Mouse (Mus musculus): ENCODE measurements around the gene Ptprt. TPM values are rescaled to one million over a fixed set of nuclear protein-coding genes. Genes with fewer than 3 reads are reported as not detected.

Gene Ptprt
- polyA plus RNA-seq, 1 experiment from 2014 or later = 0.79 TPM

DNA sequence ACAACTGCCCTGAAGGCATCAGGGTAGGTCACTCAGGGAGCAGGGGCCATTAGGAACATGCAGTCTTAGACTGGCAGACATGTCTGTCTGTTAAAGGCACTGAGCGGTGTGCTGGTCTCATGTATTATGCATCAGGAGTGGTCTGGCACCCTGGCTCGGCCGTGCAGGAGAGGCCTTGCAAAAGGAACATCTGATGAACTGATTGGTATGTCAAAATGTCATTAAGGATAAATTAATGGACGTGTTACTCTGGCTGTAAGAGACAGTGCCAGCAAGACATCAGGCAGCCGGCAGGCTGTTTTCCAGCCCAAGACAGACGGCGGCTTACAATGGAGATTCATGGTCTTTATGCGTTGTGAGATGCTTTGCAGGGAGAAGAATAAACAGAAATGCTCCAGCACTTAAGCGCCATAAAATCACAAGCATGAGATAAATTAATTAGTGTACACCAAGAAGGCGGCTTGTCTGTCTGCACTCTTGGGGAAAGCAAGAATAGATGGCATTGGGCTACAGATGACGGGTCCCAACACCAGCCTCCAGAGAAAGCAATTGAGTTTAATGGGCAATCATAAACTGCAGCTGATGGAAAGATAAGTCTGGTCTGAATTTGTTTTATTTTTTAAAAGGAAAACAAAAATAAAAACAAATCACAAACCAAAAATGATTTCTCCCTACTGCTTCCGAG is 992.5 kb downstream of the Ptprt start:
- WGBS (ENCODE audit: insufficient replicate concordance) = 81% methylated on average over 12 of the region's 12 CpGs
- no peak overlapping the region for H3K9ac ChIP-seq (replicated peaks)
- H3K4me1 ChIP-seq (ENCODE audit: insufficient read depth) = no peaks in the 10 kb centered on the region

DNA sequence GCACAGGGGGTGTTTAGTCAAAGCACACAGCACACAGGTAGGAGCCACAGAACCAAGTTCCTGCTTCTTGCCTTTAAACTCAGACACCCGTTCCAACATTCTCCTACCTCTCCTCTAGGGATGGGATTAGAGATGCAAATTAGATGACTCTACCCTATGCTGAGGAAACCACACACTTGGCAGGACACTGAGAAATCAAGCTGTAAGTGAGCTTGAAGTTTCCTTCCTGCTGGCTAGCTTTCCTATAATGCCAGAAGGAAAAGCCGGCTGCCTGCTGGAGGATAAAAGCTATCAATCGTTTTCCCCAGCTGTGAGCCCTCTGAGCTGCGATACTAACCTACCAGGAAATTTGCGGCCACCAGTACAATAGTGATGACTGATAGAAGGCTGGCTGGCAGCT is 999.0 kb downstream of the Ptprt start:
- ATAC-seq (no peak), DNase-seq (no peak)
- no peaks in the 10 kb centered on the region for H3K36me3 ChIP-seq (replicated peaks; ENCODE audit: insufficient read depth, low read length)
- H3K27ac ChIP-seq (ENCODE audit: low read depth) = no peak overlapping the region
- no peaks in the 10 kb centered on the region for H3K27me3 ChIP-seq (ENCODE audit: insufficient read depth, low read length)
- H3K4me2 ChIP-seq (ENCODE audit: low read depth, low read length) = no peak overlapping the region
- 26% methylated on average over 5 of the region's 5 CpGs for WGBS (ENCODE audit: insufficient replicate concordance)
- H3K4me1 ChIP-seq (ENCODE audit: insufficient read depth) = no peaks in the 10 kb centered on the region
- H3K9me3 ChIP-seq (ENCODE audit: low read length) = no peaks in the 10 kb centered on the region
- no peak overlapping the region for H3K4me3 ChIP-seq (ENCODE audit: low read depth, low read length)
- H3K9ac ChIP-seq (replicated peaks) = no peak overlapping the region
- TF ChIP-seq EP300 (IDR thresholded peaks at IDR 0.05; ENCODE audit: low read depth) = no peak
- no peak for TF ChIP-seq CTCF (IDR thresholded peaks at IDR 0.05; ENCODE audit: low read depth)

More for the DNA sequence above, 992.5 kb downstream of the Ptprt start:
- H3K9me3 ChIP-seq (ENCODE audit: low read length) = no peaks in the 10 kb centered on the region
- DNase-seq (no peak), ATAC-seq (no peak)
- no peak overlapping the region for H3K27ac ChIP-seq (ENCODE audit: low read depth)
- no peak overlapping the region for H3K4me3 ChIP-seq (ENCODE audit: low read depth, low read length)
- no peak overlapping the region for H3K4me2 ChIP-seq (ENCODE audit: low read depth, low read length)
- TF ChIP-seq EP300 (IDR thresholded peaks at IDR 0.05; ENCODE audit: low read depth) = no peak
- no peak for TF ChIP-seq CTCF (IDR thresholded peaks at IDR 0.05; ENCODE audit: low read depth)
- no peaks in the 10 kb centered on the region for H3K27me3 ChIP-seq (ENCODE audit: insufficient read depth, low read length)
- H3K36me3 ChIP-seq (replicated peaks; ENCODE audit: insufficient read depth, low read length) = no peaks in the 10 kb centered on the region

DNA sequence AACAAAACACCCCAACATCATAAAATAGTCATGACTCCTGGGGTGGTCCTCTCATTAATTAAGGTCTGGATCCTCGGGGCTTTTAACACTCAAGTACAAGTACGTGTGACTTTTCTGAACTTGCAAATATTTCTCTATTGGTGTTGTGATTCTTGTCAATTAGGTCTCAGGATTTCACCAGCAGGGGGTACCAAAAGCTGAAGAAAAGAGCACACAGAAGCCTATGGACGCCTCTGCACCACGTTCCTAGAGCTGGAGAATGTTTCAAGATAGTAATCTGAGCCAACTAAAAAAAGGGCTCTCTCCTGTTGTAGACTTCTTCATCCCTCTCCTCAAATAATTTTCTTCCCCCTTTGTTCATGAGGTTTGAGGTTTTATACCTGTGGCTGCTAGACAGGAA is 1000.1 kb downstream of the Ptprt start:
- WGBS (ENCODE audit: insufficient replicate concordance) = 18% methylated on average over 4 of the region's 4 CpGs

DNA sequence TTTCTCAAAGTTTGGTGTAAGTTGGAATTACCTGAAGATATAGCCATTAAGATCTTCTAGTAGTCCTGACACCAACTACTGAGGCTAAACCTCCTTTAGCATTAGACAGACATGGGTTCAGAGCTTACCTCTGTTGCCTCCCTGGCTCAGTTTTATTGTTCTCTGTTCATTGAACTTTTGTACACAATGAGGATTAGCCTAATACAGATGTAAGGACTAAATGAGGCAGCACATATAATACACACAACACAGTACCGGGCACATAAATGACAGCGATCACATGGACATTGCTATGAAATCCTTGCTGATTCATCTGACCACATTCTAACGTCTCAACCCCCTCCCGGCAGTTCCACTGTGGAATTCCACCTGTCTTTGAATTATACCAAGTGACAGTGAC is 1003.9 kb downstream of the Ptprt start:
- Histone ChIP-seq H3K36me3 (replicated peaks; ENCODE audit: insufficient read depth, low read length) (no peaks in the 10 kb centered on the region), H3K4me1 (ENCODE audit: insufficient read depth) (no peaks in the 10 kb centered on the region), H3K27me3 (ENCODE audit: insufficient read depth, low read length) (no peaks in the 10 kb centered on the region), H3K4me3 (ENCODE audit: low read depth, low read length) (no peak overlapping the region), H3K4me2 (ENCODE audit: low read depth, low read length) (no peak overlapping the region), H3K9ac (replicated peaks) (no peak overlapping the region), H3K9me3 (ENCODE audit: low read length) (no peaks in the 10 kb centered on the region), H3K27ac (ENCODE audit: low read depth) (no peak overlapping the region)
- 81% methylated on average over 4 of the region's 4 CpGs for WGBS (ENCODE audit: insufficient replicate concordance)
- DNase-seq (no peak), ATAC-seq (no peak)
- TF ChIP-seq EP300 (IDR thresholded peaks at IDR 0.05; ENCODE audit: low read depth) (no peak), CTCF (IDR thresholded peaks at IDR 0.05; ENCODE audit: low read depth) (no peak)

More for the DNA sequence above, 1000.1 kb downstream of the Ptprt start:
- ATAC-seq (no peak), DNase-seq (no peak)
- H3K27me3 ChIP-seq (ENCODE audit: insufficient read depth, low read length) = no peaks in the 10 kb centered on the region
- no peaks in the 10 kb centered on the region for H3K36me3 ChIP-seq (replicated peaks; ENCODE audit: insufficient read depth, low read length)
- no peak overlapping the region for H3K4me3 ChIP-seq (ENCODE audit: low read depth, low read length)
- no peak overlapping the region for H3K4me2 ChIP-seq (ENCODE audit: low read depth, low read length)
- H3K9ac ChIP-seq (replicated peaks) = no peak overlapping the region
- H3K27ac ChIP-seq (ENCODE audit: low read depth) = no peak overlapping the region
- TF ChIP-seq CTCF (IDR thresholded peaks at IDR 0.05; ENCODE audit: low read depth) (peak; percentile 32; the same call in 1 of the 2 replicates), EP300 (IDR thresholded peaks at IDR 0.05; ENCODE audit: low read depth) (no peak)
- no peaks in the 10 kb centered on the region for H3K4me1 ChIP-seq (ENCODE audit: insufficient read depth)
- no peaks in the 10 kb centered on the region for H3K9me3 ChIP-seq (ENCODE audit: low read length)

DNA sequence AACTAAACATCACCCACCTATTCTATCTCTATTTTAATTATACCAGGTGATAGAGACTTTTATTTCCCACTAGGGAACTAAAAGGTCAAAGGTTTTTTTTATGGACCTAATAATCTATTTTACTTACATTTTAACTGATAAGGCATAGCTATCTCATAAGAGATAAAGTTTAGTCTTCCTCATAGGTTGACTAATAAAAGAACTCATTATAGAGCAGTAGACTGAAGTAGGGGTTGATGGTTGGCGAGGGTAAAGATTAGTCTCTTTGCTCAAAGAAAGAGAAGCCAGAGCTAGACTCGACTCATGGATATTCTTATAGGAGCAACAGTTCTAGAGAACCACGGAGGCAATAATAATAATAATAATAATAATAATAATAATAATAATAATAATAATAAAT is 1004.3 kb downstream of the Ptprt start:
- H3K4me3 ChIP-seq (ENCODE audit: low read depth, low read length) = no peak overlapping the region
- H3K9ac ChIP-seq (replicated peaks) = no peak overlapping the region
- no peak overlapping the region for H3K4me2 ChIP-seq (ENCODE audit: low read depth, low read length)
- no peaks in the 10 kb centered on the region for H3K4me1 ChIP-seq (ENCODE audit: insufficient read depth)
- H3K27ac ChIP-seq (ENCODE audit: low read depth) = no peak overlapping the region
- ATAC-seq (no peak), DNase-seq (no peak)
- no peaks in the 10 kb centered on the region for H3K27me3 ChIP-seq (ENCODE audit: insufficient read depth, low read length)
- TF ChIP-seq CTCF (IDR thresholded peaks at IDR 0.05; ENCODE audit: low read depth) (no peak), EP300 (IDR thresholded peaks at IDR 0.05; ENCODE audit: low read depth) (no peak)
- no peaks in the 10 kb centered on the region for H3K9me3 ChIP-seq (ENCODE audit: low read length)
- WGBS (ENCODE audit: insufficient replicate concordance) = 78% methylated on average over 3 of the region's 3 CpGs
- H3K36me3 ChIP-seq (replicated peaks; ENCODE audit: insufficient read depth, low read length) = no peaks in the 10 kb centered on the region

DNA sequence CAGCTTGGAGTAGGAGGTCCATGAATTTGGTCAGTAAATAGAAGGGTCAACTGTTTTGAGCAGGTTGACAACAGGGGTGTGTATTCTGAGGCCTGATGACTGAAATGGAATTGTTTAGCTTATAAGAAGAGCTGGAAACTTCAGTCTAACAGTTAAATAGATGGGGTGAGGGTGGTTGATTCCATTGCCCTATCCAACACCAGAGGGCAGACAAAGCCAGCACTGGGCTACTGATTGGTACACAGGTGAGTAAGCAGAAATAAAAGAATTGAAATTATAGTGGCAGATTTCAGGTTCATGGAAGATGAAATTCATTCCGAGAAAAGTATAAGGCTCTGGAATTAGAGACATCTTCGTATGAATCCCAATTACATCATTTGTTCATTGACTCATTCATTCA is 1020.1 kb downstream of the Ptprt start:
- 75% methylated on average over 2 of the region's 2 CpGs for WGBS (ENCODE audit: insufficient replicate concordance)
- DNase-seq = no peak
- no peak overlapping the region for H3K4me3 ChIP-seq (ENCODE audit: low read depth, low read length)
- no peaks in the 10 kb centered on the region for H3K36me3 ChIP-seq (replicated peaks; ENCODE audit: insufficient read depth, low read length)
- no peak overlapping the region for H3K9ac ChIP-seq (replicated peaks)
- no peak overlapping the region for H3K27ac ChIP-seq (ENCODE audit: low read depth)
- no peaks in the 10 kb centered on the region for H3K4me1 ChIP-seq (ENCODE audit: insufficient read depth)
- no peaks in the 10 kb centered on the region for H3K9me3 ChIP-seq (ENCODE audit: low read length)
- TF ChIP-seq CTCF (IDR thresholded peaks at IDR 0.05; ENCODE audit: low read depth) (no peak), EP300 (IDR thresholded peaks at IDR 0.05; ENCODE audit: low read depth) (no peak)
- no peaks in the 10 kb centered on the region for H3K27me3 ChIP-seq (ENCODE audit: insufficient read depth, low read length)
- ATAC-seq = no peak
- no peak overlapping the region for H3K4me2 ChIP-seq (ENCODE audit: low read depth, low read length)
